Mouse (Mus musculus) forebrain, embryonic 12.5 days (tissue): ENCODE results near the gene Rbm24. TPM values are rescaled to one million over a fixed set of nuclear protein-coding genes. Genes with fewer than 3 reads are reported as not detected.

ENCODE experiments used
- ATAC-seq: fragments of 200-750 bp; cut with Nextera tagmentation; 2 replicates; pipeline ENCODE4 v1.8.0; 2017; ENCODE audit warnings: moderate TSS enrichment; ENCODE audit not compliant: low FRiP score
- H3K27ac ChIP-seq: fragments of 300-500 bp; sonication (generic); 2 replicates; pipeline ENCODE4 v1.5.1; 2016; ENCODE audit warnings: mild to moderate bottlenecking
- H3K27me3 ChIP-seq: fragments of 300-500 bp; sonication (generic); 2 replicates; pipeline ENCODE4 v1.6.1; 2016; ENCODE audit warnings: mild to moderate bottlenecking
- H3K36me3 ChIP-seq: fragments of 300-500 bp; sonication (generic); replicated peaks from 2 replicates; pipeline ENCODE4 v1.6.1; 2016; ENCODE audit warnings: mild to moderate bottlenecking
- H3K4me1 ChIP-seq: fragments of 300-500 bp; sonication (generic); 2 replicates; pipeline ENCODE4 v1.6.1; 2016
- H3K4me2 ChIP-seq: fragments of 300-500 bp; sonication (generic); 2 replicates; pipeline ENCODE4 v1.6.1; 2016; ENCODE audit warnings: mild to moderate bottlenecking, moderate library complexity
- H3K4me3 ChIP-seq: fragments of 300-500 bp; sonication (generic); replicated peaks from 2 replicates; pipeline ENCODE4 v1.5.1; 2016; ENCODE audit warnings: mild to moderate bottlenecking
- H3K9ac ChIP-seq: fragments of 300-500 bp; sonication (generic); 2 replicates; pipeline ENCODE4 v1.6.1; 2016; ENCODE audit warnings: mild to moderate bottlenecking
- H3K9me3 ChIP-seq: fragments of 300-500 bp; sonication (generic); 2 replicates; pipeline ENCODE4 v1.6.1; 2016
- WGBS: fragments of 180-500 bp; shearing (Covaris S2); methylation state at CpG from one replicate; pipeline ENCODE4 v1.1.7; 2016; 5-methylcytosine and 5-hydroxymethylcytosine counted together
- polyA plus RNA-seq: library from polyadenylated mRNA; unstranded; fragments of >200 nt; fragmentation: Nextera tagmentation; extraction: Ambion mirVana; gene quantifications from 2 replicates; pipeline ENCODE4 v1.2.1, GENCODE M21; 2016

The Rbm24 gene
- polyA plus RNA-seq: 3.0 and 3.4 TPM in 2 replicates

DNA sequence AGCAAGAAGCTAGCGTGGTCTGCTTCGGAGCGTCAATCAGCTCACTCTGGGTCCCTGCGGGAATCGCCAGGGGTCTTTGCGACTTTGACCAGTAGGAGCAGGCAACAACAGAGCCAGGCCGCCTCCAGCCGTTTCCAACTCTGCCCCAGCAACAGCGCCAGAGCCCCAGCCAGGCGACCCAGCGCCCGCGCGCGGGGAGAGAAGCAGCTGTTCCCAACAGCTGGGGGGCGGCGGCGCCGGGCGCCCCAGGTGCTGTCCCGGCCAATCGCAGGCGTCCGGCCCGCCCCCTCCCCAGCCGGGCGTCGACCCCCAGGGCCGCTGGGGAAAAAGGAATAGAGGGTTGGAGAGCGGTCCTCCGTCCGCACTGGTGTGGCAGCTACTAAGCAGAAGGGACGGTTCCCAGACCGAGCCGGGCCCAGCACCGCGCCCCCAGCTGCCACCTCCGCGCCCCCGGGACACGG is at the start of gene Rbm24:
Rbm24 (plus strand) TSS at position 294 of the 461 bp plus-strand sequence.
- no peaks in the 10 kb centered on the region for H3K9me3 ChIP-seq
- peak within 1 kb of the TSS; percentile 80 for H3K9ac ChIP-seq
- peak; percentile 81 for ATAC-seq
- H3K4me1 ChIP-seq: peaks cover 17% of the 10 kb centered on the region
- peaks cover 4% of the 10 kb centered on the region; the same call in 1 of the 2 replicates for H3K27me3 ChIP-seq
- under 1% methylated on average over 35 of the region's 41 CpGs for WGBS
- no peaks in the 10 kb centered on the region for H3K36me3 ChIP-seq
- H3K4me2 ChIP-seq: peak within 1 kb of the TSS; percentile 94
- H3K27ac ChIP-seq: peak within 1 kb of the TSS; percentile 59
- H3K4me3 ChIP-seq: peak within 1 kb of the TSS; percentile 65

DNA sequence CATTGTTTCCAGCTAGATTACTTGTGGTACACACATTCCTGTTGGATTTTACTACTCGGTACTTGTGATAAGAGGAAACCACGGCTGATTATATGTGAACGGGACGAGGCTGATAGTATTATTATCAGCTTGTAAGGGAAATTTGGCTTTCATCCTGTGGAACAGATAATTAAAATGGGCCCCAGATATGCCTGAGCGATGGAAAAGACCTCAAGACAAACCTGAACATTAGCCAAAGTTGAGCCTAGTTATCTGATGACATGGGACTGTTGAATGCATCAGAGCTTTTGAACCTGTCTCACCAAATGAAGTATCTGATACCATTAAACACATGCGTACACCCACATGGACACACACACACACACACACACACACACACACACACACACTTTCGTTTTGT is 45.4 kb upstream of the Rbm24 start:
- no peaks in the 10 kb centered on the region for H3K36me3 ChIP-seq
- H3K9ac ChIP-seq: no peak overlapping the region
- H3K4me2 ChIP-seq: no peak overlapping the region
- H3K27me3 ChIP-seq: no peaks in the 10 kb centered on the region
- H3K4me1 ChIP-seq: no peaks in the 10 kb centered on the region
- no peaks in the 10 kb centered on the region for H3K9me3 ChIP-seq
- H3K27ac ChIP-seq: no peak overlapping the region
- ATAC-seq: no peak
- 60% methylated on average over 7 of the region's 7 CpGs for WGBS
- no peak overlapping the region for H3K4me3 ChIP-seq

DNA sequence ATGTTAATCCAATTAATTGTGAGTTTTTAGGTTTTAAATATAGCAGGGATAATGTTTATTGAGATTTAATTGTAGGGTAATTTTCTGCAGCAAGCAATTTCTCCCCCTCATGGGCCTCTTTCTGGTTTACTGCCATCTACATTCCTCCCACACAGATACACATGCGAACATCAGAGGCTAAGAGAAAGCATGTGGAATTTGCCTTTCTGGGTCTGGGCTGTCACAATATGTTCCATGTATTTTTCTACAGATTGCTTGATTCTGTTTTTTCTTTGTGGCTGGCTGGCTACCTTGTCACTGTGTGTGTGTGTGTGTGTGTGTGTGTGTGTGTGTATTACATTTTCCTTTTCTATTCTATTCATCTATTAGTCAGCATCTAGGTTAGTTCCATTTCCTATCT is 42.9 kb upstream of the Rbm24 start:
- H3K9ac ChIP-seq: no peak overlapping the region
- no peak overlapping the region for H3K4me2 ChIP-seq
- H3K4me1 ChIP-seq: no peaks in the 10 kb centered on the region
- WGBS: 91% methylated on average over 1 of the region's 1 CpGs
- ATAC-seq: no peak
- H3K4me3 ChIP-seq: no peak overlapping the region
- H3K27me3 ChIP-seq: no peaks in the 10 kb centered on the region
- H3K9me3 ChIP-seq: no peaks in the 10 kb centered on the region
- no peaks in the 10 kb centered on the region for H3K36me3 ChIP-seq
- H3K27ac ChIP-seq: no peak overlapping the region

DNA sequence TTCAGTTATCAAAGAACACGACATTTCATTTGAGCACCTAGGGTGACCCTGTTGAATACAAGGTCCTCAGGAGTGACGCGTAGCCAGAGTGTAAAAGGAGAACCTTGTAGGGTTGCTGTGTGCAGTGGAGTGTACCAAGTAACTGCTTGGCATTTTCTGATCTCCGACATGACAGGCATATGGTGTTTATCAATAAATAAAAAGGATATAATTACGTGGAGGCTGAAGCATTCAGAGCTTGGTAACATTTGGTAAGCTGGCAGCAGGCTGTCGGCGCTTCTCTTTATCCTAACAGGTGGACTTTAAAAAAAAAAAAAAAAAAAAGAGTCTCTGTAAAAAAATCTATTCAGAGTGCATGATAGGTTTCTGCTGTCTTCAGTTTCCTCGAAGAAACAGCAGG is 30.8 kb upstream of the Rbm24 start:
- no peak overlapping the region for H3K4me2 ChIP-seq
- WGBS: 76% methylated on average over 8 of the region's 8 CpGs
- no peak overlapping the region for H3K9ac ChIP-seq
- H3K4me3 ChIP-seq: no peak overlapping the region
- no peaks in the 10 kb centered on the region for H3K36me3 ChIP-seq
- H3K9me3 ChIP-seq: no peaks in the 10 kb centered on the region
- H3K27me3 ChIP-seq: no peaks in the 10 kb centered on the region
- H3K4me1 ChIP-seq: no peaks in the 10 kb centered on the region
- no peak for ATAC-seq
- no peak overlapping the region for H3K27ac ChIP-seq

GRCm38 (mm10) chr13:46391654-46392053 is 26.6 kb upstream of the Rbm24 start:
- 82% methylated on average over 1 of the region's 1 CpGs for WGBS
- Histone ChIP-seq H3K4me3 (no peak overlapping the region), H3K9me3 (no peaks in the 10 kb centered on the region), H3K4me1 (no peaks in the 10 kb centered on the region), H3K4me2 (no peak overlapping the region), H3K36me3 (no peaks in the 10 kb centered on the region), H3K27ac (no peak overlapping the region), H3K27me3 (no peaks in the 10 kb centered on the region), H3K9ac (no peak overlapping the region)
- ATAC-seq: no peak

- H3K9ac ChIP-seq: no peak overlapping the region
- H3K4me1 ChIP-seq: no peaks in the 10 kb centered on the region
- WGBS: 85% methylated on average over 4 of the region's 4 CpGs
- no peaks in the 10 kb centered on the region for H3K27me3 ChIP-seq
- no peak for ATAC-seq
- H3K4me3 ChIP-seq: no peak overlapping the region
- H3K4me2 ChIP-seq: no peak overlapping the region
- H3K36me3 ChIP-seq: no peaks in the 10 kb centered on the region
- no peak overlapping the region for H3K27ac ChIP-seq
- H3K9me3 ChIP-seq: no peaks in the 10 kb centered on the region
These were observed 25.3 kb upstream of the Rbm24 start for GRCm38 (mm10) chr13:46392893-46393292.

DNA sequence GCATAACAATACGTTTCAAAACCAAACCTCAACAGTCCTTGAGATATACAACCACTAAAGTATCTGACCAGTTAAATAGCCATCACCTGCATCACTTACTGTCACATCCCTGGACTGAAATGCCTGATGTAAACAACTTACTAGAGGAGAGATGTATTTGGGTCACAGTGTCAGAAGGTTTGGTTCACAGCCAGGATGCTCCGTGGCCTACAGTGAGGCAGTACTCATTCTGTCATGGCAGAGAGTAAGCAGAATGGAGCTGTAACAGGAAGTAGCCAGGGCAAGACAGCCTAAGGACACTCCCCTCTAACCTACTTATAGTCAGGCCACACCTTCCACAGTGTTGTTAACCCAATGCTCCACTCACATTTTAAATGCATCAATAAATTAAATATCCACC is 24.3 kb upstream of the Rbm24 start:
- Histone ChIP-seq H3K9me3 (no peaks in the 10 kb centered on the region), H3K36me3 (no peaks in the 10 kb centered on the region), H3K9ac (no peak overlapping the region), H3K4me1 (no peaks in the 10 kb centered on the region), H3K27ac (no peak overlapping the region), H3K4me3 (no peak overlapping the region), H3K4me2 (no peak overlapping the region), H3K27me3 (no peaks in the 10 kb centered on the region)
- 86% methylated on average over 2 of the region's 2 CpGs for whole genome bisulfite sequencing
- ATAC-seq: no peak

DNA sequence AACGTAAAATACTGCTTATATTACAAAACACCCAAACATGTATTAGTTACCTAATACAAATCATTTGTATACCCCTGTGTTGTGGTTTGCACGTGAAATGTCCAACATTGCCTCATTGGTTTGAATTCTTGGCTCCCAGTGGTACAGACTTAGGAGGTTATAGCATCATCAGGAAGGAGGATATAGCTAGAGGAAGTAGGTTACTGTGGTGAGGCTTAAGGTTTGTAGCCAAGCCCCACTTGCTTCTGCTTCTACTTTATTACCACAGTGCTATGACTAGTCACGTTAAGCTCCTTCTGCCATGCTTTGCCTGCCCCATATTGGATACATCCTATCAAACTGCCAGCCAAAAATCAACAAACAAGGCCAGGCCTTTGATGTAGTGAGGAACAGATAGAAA is 21.0 kb upstream of the Rbm24 start:
- H3K36me3 ChIP-seq: no peaks in the 10 kb centered on the region
- H3K4me1 ChIP-seq: no peaks in the 10 kb centered on the region
- WGBS: 87% methylated on average over 3 of the region's 3 CpGs
- no peak overlapping the region for H3K4me3 ChIP-seq
- H3K9me3 ChIP-seq: no peaks in the 10 kb centered on the region
- ATAC-seq: no peak
- no peak overlapping the region for H3K9ac ChIP-seq
- H3K27me3 ChIP-seq: no peaks in the 10 kb centered on the region
- H3K27ac ChIP-seq: no peak overlapping the region
- no peak overlapping the region for H3K4me2 ChIP-seq

DNA sequence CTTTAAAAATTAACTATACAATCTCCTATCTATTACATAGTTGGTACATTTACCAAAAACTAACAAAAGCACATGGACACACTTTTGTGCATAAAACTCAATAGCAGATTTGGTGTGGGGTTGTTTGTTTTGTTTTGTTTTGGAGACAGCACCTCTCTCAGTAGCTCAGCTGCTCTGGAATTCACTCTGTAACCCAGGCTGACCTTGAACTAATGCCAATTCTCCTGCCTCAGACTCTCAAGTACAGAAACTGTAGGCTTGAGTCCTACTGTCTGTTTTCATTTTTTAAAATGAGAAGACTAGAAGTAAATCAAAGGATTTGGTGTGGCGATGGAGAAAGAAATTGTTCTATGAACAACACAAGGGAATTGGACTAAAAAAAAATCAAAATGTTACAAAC is 11.1 kb upstream of the Rbm24 start:
- WGBS: 95% methylated on average over 1 of the region's 1 CpGs
- H3K36me3 ChIP-seq: no peaks in the 10 kb centered on the region
- H3K9ac ChIP-seq: no peak overlapping the region

DNA sequence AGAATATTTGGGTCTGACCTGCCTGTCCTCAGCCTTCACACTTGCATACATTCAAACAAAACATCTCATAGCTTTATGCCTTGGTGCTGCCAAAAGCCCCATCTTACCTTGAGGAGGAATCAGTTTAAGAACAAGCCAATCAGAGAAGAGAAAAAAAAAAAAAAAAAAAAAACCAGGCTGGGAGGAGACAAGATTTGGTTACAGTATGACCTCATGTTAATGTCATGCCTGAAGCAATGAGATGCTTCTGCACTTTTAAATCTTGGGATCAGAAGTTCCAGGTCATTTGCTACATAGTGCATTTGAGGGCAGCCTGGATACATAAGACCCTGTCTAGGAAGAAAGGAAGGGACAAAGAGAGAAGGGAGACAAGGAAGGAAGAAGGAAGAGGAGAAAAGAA is 6.0 kb upstream of the Rbm24 start:
- ATAC-seq: no peak
- Histone ChIP-seq H3K4me1 (no peaks in the 10 kb centered on the region), H3K4me2 (no peak overlapping the region), H3K4me3 (no peak overlapping the region), H3K9ac (no peak overlapping the region), H3K27me3 (0 out of 2 replicates have a peak, but pooled peaks cover 4% of the 10 kb centered on the region), H3K9me3 (no peaks in the 10 kb centered on the region), H3K36me3 (no peaks in the 10 kb centered on the region), H3K27ac (no peak overlapping the region)

More for the DNA sequence above, 11.1 kb upstream of the Rbm24 start:
- ATAC-seq: no peak
- Histone ChIP-seq H3K4me1 (no peaks in the 10 kb centered on the region), H3K27me3 (no peaks in the 10 kb centered on the region), H3K4me2 (no peak overlapping the region), H3K9me3 (no peaks in the 10 kb centered on the region), H3K4me3 (no peak overlapping the region), H3K27ac (no peak overlapping the region)

DNA sequence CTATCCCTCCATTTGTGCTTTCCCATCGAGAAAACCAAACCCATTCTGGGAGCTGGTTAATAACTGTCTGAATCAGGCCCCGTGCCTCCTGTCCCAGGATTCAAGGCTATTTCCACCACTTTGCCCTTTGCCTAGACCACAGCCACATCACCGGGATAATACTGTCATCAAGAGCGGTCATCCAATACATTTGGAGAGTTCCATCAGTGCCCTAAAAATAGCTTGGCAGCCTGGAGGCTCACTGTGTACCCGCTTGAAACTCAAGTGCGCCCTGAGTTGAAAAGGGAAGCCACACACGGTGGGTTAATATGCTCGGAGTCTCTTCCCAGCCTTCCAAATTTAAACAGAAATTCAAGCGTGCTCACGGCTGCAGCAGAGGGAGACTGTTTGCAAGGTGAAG is 4.6 kb upstream of the Rbm24 start:
- no peaks in the 10 kb centered on the region for H3K9me3 ChIP-seq

DNA sequence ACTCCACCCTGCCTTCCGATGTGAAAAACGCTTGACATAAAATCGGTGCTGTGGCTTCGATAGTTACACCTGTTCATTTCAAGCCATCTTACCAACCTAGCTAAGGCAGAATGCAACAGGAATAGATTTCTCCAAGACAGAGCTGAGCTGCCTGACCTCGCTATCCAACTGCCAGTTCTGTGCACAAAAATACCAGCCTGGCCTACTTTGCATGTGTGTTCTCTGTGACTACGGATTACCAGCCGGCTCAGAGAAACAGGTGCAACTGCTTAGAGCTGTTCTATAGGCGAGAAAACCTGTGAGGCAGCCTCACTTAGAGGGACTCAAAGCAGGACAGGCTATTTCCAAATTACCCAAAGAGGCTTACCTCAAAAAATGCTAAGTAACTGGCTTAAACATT is 4.2 kb upstream of the Rbm24 start:
- no peak overlapping the region for H3K4me2 ChIP-seq

More for the DNA sequence above, 4.6 kb upstream of the Rbm24 start:
- no peak for ATAC-seq
- Histone ChIP-seq H3K27me3 (peaks cover 4% of the 10 kb centered on the region; the same call in 1 of the 2 replicates), H3K4me3 (no peak overlapping the region), H3K36me3 (no peaks in the 10 kb centered on the region), H3K9ac (no peak overlapping the region), H3K4me2 (no peak overlapping the region), H3K27ac (no peak overlapping the region), H3K4me1 (peaks cover 4% of the 10 kb centered on the region)
- WGBS: 79% methylated on average over 10 of the region's 10 CpGs

DNA sequence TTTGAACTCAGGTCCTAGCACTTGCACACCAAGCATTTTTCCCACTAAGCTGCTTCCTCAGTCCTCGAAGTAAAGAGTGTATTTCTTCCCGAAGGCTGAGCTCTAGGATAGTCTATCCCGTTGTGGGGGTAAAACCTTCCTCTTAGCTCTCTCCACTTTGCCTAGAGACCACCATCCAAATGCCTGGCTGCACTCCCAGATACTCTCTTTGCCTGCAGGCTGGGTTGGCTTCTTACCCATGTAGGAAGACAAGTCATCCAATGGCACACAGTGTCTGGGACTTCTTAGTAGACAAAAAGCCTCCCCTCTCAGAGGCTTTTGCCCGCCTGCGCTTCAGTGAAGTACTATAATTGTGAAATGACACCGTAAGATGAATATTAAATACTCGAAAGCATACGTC is 2.2 kb upstream of the Rbm24 start:
- no peak overlapping the region for H3K4me2 ChIP-seq
- ATAC-seq: no peak
- H3K9me3 ChIP-seq: no peaks in the 10 kb centered on the region
- H3K4me3 ChIP-seq: no peak overlapping the region
- peaks cover 4% of the 10 kb centered on the region; the same call in 1 of the 2 replicates for H3K27me3 ChIP-seq
- no peaks in the 10 kb centered on the region for H3K36me3 ChIP-seq
- H3K27ac ChIP-seq: no peak overlapping the region
- peaks cover 17% of the 10 kb centered on the region for H3K4me1 ChIP-seq
- no peak overlapping the region for H3K9ac ChIP-seq
- 90% methylated on average over 8 of the region's 8 CpGs for WGBS

More for the DNA sequence above, 4.2 kb upstream of the Rbm24 start:
- Histone ChIP-seq H3K36me3 (no peaks in the 10 kb centered on the region), H3K9me3 (no peaks in the 10 kb centered on the region), H3K27ac (no peak overlapping the region), H3K4me3 (no peak overlapping the region), H3K9ac (no peak overlapping the region), H3K27me3 (peaks cover 4% of the 10 kb centered on the region; the same call in 1 of the 2 replicates), H3K4me1 (peaks cover 4% of the 10 kb centered on the region)
- WGBS: 78% methylated on average over 8 of the region's 8 CpGs
- no peak for ATAC-seq
